Mouse (Mus musculus): ENCODE measurements around the gene Bcat2.

The Bcat2 gene

DNA sequence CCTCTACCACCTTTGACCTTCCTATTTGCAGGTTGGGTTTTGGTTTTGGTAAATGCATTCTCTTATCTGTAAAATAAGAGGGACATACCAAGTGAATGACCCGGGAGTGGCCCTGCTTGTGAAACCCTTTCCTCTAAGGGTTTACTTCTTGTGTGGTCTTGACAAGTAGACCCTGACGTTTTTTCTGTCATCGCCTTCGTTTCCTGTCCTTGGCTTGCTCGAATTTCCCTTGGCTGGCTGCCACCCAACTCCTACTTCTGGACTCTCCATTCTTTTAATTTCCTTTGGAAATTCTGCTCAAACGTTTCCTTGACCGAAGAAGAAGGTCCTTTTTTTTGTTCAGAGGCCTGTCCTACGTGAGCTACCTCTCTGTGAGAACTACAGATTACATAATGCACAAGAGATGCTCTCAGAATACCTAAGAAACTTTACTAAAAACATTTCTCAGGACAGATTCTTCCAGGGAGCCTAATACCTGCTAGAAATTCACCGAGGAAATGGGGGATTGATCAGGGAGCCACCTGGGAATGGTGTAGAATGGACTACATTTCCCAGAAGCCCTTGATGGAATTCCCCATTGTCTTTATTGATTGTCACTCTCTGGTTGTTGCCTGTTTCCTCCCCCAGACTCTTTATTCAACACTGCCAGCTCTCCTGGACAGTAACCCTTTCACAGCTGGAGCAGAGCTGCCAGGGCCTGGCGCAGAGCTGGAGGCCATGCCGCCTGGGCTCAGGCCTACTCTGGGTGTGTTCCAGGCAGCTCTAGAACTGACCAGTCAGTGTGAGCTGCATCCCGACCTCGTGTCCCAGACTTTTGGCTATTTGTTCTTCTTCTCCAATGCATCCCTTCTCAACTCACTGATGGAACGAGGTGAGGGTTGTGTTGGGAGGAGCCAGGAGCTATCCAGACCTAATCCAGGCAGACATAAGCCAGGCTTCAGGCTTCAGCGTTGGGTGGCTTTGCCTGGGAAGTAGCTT lies 66.0 kb downstream of the Bcat2 start:
- in situ Hi-C loops (cut with MboI; ENCODE audit: low pct_unique_long_range_greater_than_20kb in 1 of 2, low sequenced_read_pairs in 2 of 2, unreplicated experiment in 1 of 2), result no loop called here

DNA sequence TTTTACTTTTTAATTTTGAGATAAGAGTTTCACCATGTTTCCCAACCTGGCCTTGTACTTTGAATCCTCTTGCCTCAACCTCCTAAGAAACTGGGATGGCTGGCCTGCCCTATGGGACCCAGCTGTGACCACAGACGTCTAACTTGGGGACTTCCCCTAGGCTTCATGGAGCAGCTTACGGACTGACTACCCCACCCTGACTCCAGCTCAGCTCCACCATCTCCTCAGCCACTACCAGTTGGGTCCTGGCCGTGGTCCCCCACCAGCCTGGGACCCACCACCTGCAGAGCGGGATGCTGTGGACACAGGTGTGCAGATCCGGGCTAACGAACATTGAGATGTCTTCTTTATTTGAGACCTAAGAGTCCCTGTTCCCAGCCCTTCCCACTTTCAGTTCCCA lies 67.8 kb downstream of the Bcat2 start:
- in situ Hi-C loops (cut with MboI; ENCODE audit: low pct_unique_long_range_greater_than_20kb in 1 of 2, low sequenced_read_pairs in 2 of 2, unreplicated experiment in 1 of 2), result no loop called here

DNA sequence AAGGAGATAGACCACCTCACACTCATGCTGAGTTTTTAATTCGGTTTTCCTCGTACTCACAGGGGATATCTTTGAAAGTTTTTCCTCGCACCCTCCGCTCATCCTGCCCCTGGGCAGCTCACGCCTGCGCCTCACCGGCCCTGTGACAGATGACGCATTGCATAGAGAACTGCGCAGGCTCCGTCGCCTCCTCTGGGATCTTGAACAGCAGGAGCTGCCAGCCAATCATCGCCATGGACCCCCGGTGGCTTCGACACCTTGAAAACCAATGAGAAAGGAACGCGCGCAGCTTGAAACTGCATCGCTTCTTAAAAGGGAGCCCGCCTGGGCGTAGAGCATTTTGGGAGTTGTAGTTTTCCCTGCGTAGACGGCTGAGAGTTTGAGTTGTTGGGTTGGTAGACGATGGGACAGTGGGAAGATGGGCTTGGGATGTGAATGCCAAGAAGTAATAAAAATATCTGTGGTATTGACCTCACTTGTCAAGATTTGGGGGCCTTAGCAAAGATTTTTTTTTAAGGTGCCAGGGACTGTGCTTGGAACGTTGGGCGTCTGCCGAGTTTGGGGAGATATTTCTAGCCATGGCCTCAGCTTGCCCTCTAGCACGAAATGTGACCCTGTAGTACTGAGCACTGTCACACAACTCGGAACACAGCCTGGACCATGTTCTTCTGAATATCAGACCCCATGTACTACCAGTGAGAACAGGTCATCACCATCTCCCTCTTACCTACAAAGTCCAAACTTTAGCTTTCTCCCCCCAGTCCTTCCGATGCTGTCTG lies 68.9 kb downstream of the Bcat2 start:
- in situ Hi-C loops (cut with MboI; ENCODE audit: low pct_unique_long_range_greater_than_20kb in 1 of 2, low sequenced_read_pairs in 2 of 2, unreplicated experiment in 1 of 2), result no loop called here
